Mouse (Mus musculus) liver (tissue): Measurements from ENCODE around the gene Pced1b.
"Not testable (repeated sequence)": the region's sequence is repeated elsewhere in the genome, so short reads cannot be mapped to it uniquely, and the experiment has no call there.

Experiments
- DNase-seq: peaks from one replicate; pipeline ENCODE4 v3.0.0-alpha.2; 2020; ENCODE audit warnings: mixed read lengths

The Pced1b gene

GRCm38 (mm10) chr15:97374085-97374844, 127.4 kb downstream of the Pced1b start:
- no peak for DNase-seq

GRCm38 (mm10) chr15:97374845-97375720, 128.2 kb downstream of the Pced1b start:
- DNase-seq, result no peak

GRCm38 (mm10) chr15:97376081-97376742, 129.3 kb downstream of the Pced1b start:
- DNase-seq, result peak; percentile 33

DNA sequence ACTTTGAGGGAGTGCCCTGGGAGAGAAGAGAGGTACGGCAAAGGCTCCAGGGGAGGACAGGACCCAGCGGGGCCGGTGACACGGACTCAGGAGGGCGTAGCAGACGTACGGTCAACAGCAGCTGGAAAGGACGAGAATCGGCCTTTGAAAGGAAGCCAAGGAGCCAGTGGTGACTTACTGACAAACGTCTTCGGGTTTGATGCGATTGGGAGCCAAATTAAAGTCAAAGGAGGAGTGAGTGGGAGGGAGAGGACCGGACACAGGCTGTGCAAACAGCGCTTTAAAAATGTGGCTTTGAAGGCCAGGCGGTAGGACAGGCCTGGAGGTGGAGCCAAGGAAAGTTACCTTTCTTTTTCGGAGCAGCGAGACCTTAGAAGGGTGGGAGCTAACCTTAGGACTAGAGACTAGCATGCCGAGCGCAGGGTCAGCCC, 129.9 kb downstream of the Pced1b start:
- peak; percentile 20 for DNase-seq

- DNase-seq, result no peak
Measured at GRCm38 (mm10) chr15:97378061-97378460, 131.2 kb downstream of the Pced1b start.

DNA sequence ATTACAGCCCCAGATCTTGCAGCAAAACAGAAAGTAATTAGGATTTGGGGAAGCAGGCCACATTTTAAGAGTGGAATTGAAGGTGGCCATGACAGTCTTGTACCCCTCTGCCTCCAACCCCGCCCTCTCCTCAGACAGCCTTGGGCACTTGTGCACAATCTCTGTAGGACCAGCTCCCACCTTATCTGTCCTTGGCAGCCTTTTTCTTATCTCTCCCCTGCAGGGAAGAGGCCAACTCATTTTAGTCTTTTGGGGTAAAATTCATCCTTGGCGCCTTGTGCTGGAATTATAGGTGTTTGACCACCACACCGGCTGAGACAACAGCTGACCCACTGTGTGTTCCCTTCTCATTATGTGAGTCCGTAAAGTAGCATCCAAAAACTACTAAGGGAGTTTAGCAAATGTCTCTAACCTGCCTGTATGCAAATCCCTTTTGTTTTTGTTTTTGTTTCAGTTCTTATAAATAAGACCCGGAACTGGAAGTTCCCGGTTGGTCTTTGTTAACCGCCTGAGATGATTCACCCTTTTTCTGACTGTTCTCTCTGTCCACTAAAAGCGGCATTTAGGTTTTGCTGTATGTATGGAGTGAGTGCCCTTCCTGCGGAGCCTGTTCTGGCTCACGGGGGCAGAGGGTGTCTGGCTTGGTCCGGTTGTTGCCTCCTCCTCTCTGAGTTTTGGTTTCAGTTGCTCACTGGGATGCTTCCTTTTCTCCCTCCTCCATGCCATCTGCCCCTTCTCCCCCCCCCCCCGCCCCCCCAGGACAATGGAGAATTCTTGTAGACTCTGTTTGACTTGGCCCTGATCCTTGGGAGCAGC, 132.8 kb downstream of the Pced1b start:
- peak; percentile 88 for DNase-seq

- DNase-seq, result no peak
Measured at GRCm38 (mm10) chr15:97382567-97382966, 135.7 kb downstream of the Pced1b start.

GRCm38 (mm10) chr15:97383523-97384141, 136.7 kb downstream of the Pced1b start:
- DNase-seq, result no peak

DNA sequence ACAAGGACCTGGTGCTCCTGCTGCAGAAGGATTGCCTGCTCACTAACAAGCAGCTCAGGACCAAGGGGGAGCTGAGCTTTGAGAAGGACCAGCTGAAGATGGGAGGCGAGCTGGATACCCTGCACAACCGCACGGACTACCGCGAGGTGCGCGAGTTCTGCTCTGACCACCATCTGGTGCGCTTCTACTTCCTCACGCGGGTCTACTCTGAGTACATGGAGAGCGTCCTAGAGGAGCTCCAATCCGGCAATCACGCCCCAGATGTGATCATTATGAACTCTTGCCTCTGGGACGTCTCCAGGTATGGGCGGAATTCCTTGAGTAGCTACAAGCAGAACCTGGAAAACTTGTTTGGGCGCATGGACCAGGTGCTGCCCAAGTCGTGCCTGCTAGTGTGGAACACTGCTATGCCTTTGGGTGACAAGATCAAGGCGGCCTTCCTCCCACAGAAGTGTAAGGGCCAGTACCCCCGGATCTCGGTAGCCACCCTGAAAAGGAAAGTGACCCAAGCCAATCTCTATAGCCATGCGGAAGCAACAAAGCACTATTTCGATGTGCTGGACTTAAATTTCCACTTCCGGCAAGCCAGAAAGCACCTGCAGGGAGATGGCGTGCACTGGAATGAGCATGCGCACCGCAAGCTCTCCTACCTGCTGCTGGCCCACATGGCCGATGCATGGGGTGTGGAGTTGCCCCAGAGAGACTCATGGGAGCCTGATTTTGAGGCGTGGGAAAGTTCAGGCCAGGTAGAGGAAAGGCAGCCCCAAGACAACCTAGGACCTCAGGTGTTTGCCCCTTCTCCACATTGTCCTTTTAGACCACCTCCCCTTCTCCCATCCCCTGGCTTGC, 137.5 kb downstream of the Pced1b start:
- DNase-seq, result no peak

DNA sequence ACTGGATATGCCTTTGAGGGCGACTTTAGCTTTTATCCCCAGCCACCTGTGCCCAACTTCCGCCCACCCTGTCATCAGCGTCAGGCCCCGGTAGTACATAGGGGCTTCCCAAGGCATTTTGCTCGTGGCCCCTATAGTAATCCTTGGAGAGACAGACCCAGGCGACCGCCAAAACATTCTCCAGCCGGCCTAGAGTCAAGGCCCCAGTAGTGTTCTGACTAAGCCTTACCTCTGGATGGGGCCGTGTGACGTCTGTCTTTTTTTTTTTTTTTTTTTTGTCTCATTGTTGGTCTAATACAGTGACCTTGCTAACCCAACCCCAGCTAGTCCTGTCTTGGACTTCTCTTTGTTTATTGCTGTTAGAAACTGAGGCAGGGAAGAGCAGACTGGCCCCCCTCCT, 138.3 kb downstream of the Pced1b start:
- DNase-seq, result not testable (repeated sequence)

DNA sequence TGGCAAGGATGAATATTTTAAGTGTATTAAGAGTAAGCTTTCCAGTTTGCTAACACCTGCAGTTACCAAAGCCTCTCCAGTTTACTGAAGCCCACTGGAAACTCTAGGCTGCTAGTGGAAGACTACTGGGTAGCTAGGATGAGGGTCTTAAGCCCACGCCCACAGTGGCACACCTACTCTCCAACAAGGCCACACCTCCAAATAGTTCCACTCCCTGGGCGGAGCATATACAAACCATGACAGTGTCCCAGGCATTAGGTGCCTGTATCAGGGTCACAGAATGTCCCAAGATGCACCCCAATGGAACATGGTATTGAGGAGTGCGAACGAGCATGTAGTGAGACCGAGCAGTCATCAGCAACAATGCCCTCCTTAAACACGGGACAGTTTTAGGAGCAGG, 140.9 kb downstream of the Pced1b start:
- DNase-seq, result no peak

DNA sequence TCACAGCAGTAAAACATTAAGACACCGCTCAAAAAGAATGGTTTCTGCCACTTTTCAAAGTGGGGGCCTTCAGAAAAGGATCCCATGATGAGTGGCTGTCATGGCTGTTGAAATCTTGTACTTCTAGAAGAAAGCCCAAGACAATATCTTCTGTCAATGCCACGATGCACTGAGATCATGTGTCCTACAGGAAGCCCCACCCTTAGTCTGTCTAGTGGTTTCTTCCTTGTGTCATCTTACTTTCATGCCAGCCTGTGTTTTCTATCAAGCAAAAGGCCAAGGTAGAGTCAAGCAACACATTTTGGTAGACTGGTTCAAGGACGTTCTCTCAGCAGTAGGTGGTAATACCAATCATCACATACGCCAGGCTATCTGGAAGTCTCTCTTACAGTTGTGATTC, 142.7 kb downstream of the Pced1b start:
- DNase-seq, result no peak

GRCm38 (mm10) chr15:97390778-97391177, 143.9 kb downstream of the Pced1b start:
- DNase-seq, result no peak

DNA sequence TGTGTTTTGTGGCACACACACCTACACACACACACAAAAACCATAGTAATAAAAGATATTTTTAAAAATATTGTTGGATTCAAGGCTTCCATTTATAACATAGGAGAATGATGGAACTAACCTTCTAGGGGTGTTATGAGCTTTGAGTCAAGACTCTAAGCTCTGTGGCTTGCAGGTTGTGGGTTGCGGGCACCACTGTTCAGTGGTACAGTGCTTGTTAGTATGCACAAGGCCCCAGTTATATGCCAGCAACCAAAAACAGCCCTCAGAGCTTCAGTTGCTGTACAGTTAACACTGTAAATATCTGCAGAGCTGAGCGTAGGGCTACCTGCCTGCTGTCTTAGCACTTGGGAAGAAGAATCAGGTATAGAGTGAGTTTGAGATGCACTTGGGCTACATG, 144.5 kb downstream of the Pced1b start:
- no peak for DNase-seq

GRCm38 (mm10) chr15:97394561-97394960, 147.7 kb downstream of the Pced1b start:
- DNase-seq, result no peak

DNA sequence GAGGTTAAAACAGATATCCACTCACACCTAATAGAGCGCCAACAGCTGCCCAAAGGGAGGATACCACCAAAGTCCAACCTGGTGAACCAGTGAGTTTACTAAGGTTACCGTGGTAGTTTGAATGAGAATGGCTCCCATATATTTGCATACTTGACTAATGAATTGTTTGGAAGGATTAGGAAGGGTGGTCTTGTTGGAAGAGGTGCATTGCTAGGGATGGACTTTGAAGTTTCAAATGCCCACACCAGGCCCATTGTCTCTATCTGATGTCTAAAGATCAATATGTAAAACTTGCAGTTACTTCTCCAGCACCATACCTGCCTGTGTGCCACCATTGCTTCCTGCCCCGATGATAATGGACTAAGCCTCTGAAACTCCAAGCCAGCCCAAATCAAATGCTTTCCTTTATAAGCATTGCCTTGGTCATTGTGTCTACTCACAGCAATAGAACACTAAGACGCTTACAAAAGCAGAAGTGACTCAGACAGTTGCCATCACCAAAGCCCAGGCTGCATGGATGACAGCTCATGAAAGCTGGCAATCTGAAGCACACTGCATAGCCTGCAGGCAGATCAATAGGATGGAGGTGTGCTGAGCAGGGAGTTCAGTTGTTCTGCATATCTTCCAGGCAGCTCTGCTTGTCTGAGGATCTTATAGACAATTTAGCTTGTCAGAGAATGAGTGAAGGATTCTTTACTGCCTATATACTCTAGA, 149.8 kb downstream of the Pced1b start:
- DNase-seq, result no peak

DNA sequence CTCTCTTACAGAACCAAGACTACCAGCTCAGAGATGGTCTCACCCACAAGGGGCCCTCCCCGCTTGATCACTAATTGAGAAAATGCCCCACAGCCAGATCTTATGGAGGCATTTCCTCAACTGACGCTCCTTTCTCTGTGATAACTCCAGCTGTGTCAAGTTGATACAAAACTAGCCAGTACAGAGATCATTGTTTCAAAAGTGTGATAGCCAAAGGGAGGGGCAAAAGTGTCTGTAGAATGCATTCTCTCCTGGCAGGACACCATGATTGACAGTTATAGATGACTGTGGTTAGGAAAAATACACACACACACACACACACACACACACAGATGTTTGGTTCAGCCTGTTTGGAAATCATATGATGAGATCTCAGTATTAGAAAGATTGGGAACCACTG, 150.9 kb downstream of the Pced1b start:
- DNase-seq, result no peak

GRCm38 (mm10) chr15:97400866-97401265, 154.0 kb downstream of the Pced1b start:
- no peak for DNase-seq

GRCm38 (mm10) chr15:97404483-97404882, 157.6 kb downstream of the Pced1b start:
- DNase-seq, result peak; percentile 53

DNA sequence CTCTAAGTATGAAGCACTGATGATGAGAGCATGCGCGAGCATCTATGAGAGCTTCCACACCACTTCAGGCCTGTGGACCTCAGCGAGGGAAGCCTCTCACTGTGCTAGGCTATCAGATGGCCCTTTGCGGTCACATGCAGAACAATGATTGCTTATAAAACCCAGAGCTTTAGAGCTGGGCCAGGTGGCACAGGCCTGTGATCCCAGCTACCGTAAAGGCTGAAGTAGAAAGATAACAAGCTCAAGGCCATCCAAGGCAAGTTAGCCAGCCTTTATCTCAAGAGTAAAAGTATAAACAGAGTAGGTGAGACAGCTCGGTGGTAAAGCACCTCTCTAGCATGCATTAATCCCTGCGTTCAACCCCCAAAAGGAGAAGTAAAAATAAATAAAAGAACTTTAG, 158.1 kb downstream of the Pced1b start:
- DNase-seq, result peak; percentile 52
